Mouse (Mus musculus) lung, postnatal 0 days (tissue): ENCODE data around the gene Ppil1.

ENCODE experiments used
- CTCF ChIP-seq: IDR thresholded peaks from 2 replicates; pipeline ENCODE4 v1.5.1; 2016; ENCODE audit warnings: antibody characterized with exemption, mild to moderate bottlenecking
- EP300 ChIP-seq: IDR thresholded peaks from 2 replicates; pipeline ENCODE4 v1.6.1; 2016; ENCODE audit warnings: antibody characterized with exemption, mild to moderate bottlenecking, control low read depth

DNA sequence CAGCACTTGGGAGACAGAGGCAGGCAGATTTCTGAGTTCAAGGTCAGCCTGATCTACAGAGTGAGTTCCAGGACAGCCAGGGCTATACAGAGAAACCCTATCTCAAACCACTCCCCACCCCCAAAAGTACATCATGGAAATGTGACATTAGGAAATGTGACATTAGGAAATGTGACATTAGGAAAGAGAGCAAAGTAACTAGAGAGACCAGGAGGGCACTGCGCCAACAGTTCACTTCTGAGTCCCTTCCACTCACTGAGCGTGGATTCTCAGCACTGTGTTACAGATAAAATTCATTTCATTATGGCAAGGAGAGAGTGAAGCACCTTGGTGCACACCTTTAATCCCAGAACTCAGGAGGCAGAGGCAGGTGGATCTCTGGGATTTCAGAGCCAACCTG is 5.1 kb downstream of the Ppil1 start:
- TF ChIP-seq CTCF = no peak
- TF ChIP-seq EP300 = no peak
